Mouse (Mus musculus) left cerebral cortex, adult 18-20 months (tissue): ENCODE data around the gene Dennd4a. TPM values are rescaled to one million over a fixed set of nuclear protein-coding genes. Genes with fewer than 3 reads are reported as not detected.
A peak's percentile ranks its signal among the peaks of the same experiment; 100 is the strongest.

Experiments
- DNase-seq, 2 experiments: peaks; one replicate each; pipeline ENCODE4 v3.0.0; 2021 to 2022; ENCODE audit warnings: low spot score in 2 of 2, mixed read lengths in 1 of 2
- total RNA-seq, 2 experiments: library from RNA; stranded (reverse); gene quantifications; 2 replicates each; pipeline ENCODE4 v1.2.3; 2021

The Dennd4a gene
- total RNA-seq, 2 experiments from 2014 or later: 54.2 to 55.6 TPM

- no peak for DNase-seq
Observed at GRCm38 (mm10) chr9:64953190-64953589, 142.1 kb downstream of the Dennd4a start.

GRCm38 (mm10) chr9:64956337-64956736 is 145.2 kb downstream of the Dennd4a start:
- no peak for DNase-seq

DNA sequence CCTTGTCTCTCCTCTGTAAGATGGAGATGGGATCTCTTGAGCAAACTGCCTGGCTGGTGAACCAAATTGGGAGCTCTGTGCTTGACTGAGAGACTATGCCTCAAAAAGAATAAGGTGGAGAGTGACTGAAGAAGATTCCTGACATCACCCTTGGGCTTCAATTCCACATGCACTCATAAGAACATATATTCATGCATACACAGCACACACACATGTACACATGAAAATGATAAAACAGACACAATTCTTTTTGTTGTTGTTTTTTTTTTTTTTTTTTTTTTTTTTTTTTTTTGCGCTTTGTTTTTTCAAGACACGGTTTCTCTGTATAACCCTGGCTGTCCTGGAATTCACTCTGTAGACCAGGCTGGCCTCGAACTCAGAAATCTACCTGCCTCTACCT is 146.1 kb downstream of the Dennd4a start:
- DNase-seq: no peak

GRCm38 (mm10) chr9:64960117-64960977 is 149.2 kb downstream of the Dennd4a start, which contains the start of gene Ints14:
Gene Ints14, plus strand, starts transcription at chr9:64960905.
- peak; percentile 96 for DNase-seq

DNA sequence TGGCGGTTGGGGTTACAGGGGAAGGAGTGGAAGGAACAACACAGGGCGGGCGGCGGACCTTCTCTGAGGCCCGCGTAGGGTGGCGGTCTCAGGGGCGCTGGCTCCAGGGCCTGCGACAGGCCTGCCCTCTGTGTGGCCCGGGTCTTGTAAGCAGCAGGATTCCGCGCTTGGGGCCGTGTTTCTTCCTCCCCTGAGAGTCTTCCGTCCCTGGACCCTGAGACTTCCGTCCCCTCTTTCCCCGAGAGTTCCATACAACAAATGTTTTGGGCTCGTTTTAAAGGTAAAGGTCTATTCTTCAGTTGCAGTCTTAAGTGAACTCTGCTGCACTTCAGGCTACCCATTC is 149.8 kb downstream of the Dennd4a start:
- no peak for DNase-seq

Other genes starting within 250 kb of the Dennd4a start
- 100 to 1,000 TPM; 229 to 237 TPM for gene Rab11a, start 73.6 kb upstream of the Dennd4a start, total RNA-seq
- gene Slc24a1, start 140.3 kb downstream of the Dennd4a start, total RNA-seq: under 1 TPM; 0.07 to 0.16 TPM
- 10 to 100 TPM; 18.5 to 18.8 TPM for gene Ints14, start 149.6 kb downstream of the Dennd4a start, total RNA-seq
- 100 to 1,000 TPM; 154 to 160 TPM for gene Hacd3, start 210.4 kb downstream of the Dennd4a start, total RNA-seq
- gene Dpp8, start 221.1 kb downstream of the Dennd4a start, total RNA-seq: 100 to 1,000 TPM; 164 to 169 TPM